Mouse (Mus musculus) hindbrain, embryonic 14.5 days (tissue): Measurements from ENCODE around the gene Galnt7. TPM values are rescaled to one million over a fixed set of nuclear protein-coding genes. Genes with fewer than 3 reads are reported as not detected.
A peak's percentile ranks its signal among the peaks of the same experiment; 100 is the strongest.
"Not testable (repeated sequence)": the region's sequence is repeated elsewhere in the genome, so short reads cannot be mapped to it uniquely, and the experiment has no call there.

Source experiments
- ATAC-seq: fragments of 200-750 bp; cut with Nextera tagmentation; 2 replicates; pipeline ENCODE4 v1.8.0; 2017; ENCODE audit warnings: moderate number of reproducible peaks, mild to moderate bottlenecking, moderate TSS enrichment, moderate library complexity; ENCODE audit not compliant: low FRiP score
- DNase-seq: peaks from one replicate; pipeline ENCODE4 v3.0.0-alpha.2; 2015; ENCODE audit warnings: low spot score
- H3K27ac ChIP-seq: fragments of 300-500 bp; sonication (generic); 2 replicates; pipeline ENCODE4 v1.5.1; 2014; ENCODE audit warnings: mild to moderate bottlenecking, moderate library complexity
- H3K27me3 ChIP-seq: fragments of 300-500 bp; sonication (generic); 2 replicates; pipeline ENCODE4 v1.6.1; 2014; ENCODE audit warnings: mild to moderate bottlenecking, low read length, mixed read lengths; ENCODE audit not compliant: control insufficient read depth, insufficient read depth
- H3K36me3 ChIP-seq: fragments of 300-500 bp; sonication (generic); replicated peaks from 2 replicates; pipeline ENCODE4 v1.6.1; 2014; ENCODE audit not compliant: control insufficient read depth, insufficient read depth
- H3K4me1 ChIP-seq: fragments of 300-500 bp; sonication (generic); replicated peaks from 2 replicates; pipeline ENCODE4 v1.6.1; 2014; ENCODE audit warnings: antibody characterized with exemption, low read length, mixed read lengths; ENCODE audit not compliant: control insufficient read depth, insufficient read depth
- H3K4me2 ChIP-seq: fragments of 300-500 bp; sonication (generic); replicated peaks from 2 replicates; pipeline ENCODE4 v1.6.1; 2014; ENCODE audit warnings: mild to moderate bottlenecking, moderate library complexity
- H3K4me3 ChIP-seq: fragments of 300-500 bp; sonication (generic); replicated peaks from 2 replicates; pipeline ENCODE4 v1.5.1; 2014; ENCODE audit warnings: mild to moderate bottlenecking, low read length
- H3K9ac ChIP-seq: fragments of 300-500 bp; sonication (generic); 2 replicates; pipeline ENCODE4 v1.6.1; 2014
- H3K9me3 ChIP-seq: fragments of 300-500 bp; sonication (generic); 2 replicates; pipeline ENCODE4 v1.6.1; 2016; ENCODE audit warnings: low read length; ENCODE audit not compliant: control insufficient read depth
- WGBS: fragments of 180-500 bp; shearing (Covaris S2); extraction: QIAGEN DNeasy Blood & Tissue Kit; methylation state at CpG from one replicate; pipeline ENCODE4 v1.1.7; 2014; 5-methylcytosine and 5-hydroxymethylcytosine counted together
- polyA plus RNA-seq: library from polyadenylated mRNA; unstranded; fragments of >200 nt; fragmentation: Nextera tagmentation; extraction: Ambion mirVana; gene quantifications from 2 replicates; pipeline ENCODE4 v1.2.1, GENCODE M21; 2014

The Galnt7 gene
- polyA plus RNA-seq, 1 experiment from 2014 or later = 14.6 TPM

GRCm38 (mm10) chr8:57508657-57509056, 144.2 kb downstream of the Galnt7 start:
- ATAC-seq = no peak

GRCm38 (mm10) chr8:57507556-57508063, 145.2 kb downstream of the Galnt7 start:
- no peak overlapping the region for H3K4me2 ChIP-seq
- no peak overlapping the region for H3K9ac ChIP-seq
- DNase-seq = no peak
- no peaks in the 10 kb centered on the region for H3K27me3 ChIP-seq
- no peaks in the 10 kb centered on the region for H3K9me3 ChIP-seq
- H3K36me3 ChIP-seq = no peaks in the 10 kb centered on the region
- ATAC-seq = no peak
- 91% methylated on average over 4 of the region's 4 CpGs for WGBS
- 0 out of 2 replicates have a peak, but pooled peaks cover 5% of the 10 kb centered on the region for H3K4me1 ChIP-seq
- no peak overlapping the region for H3K27ac ChIP-seq
- no peak overlapping the region for H3K4me3 ChIP-seq

More at GRCm38 (mm10) chr8:57508657-57509056, 144.2 kb downstream of the Galnt7 start:
- no peak overlapping the region for H3K4me3 ChIP-seq
- no peak overlapping the region for H3K27ac ChIP-seq
- H3K4me2 ChIP-seq = no peak overlapping the region
- 0 out of 2 replicates have a peak, but pooled peaks cover 5% of the 10 kb centered on the region for H3K4me1 ChIP-seq
- no peaks in the 10 kb centered on the region for H3K27me3 ChIP-seq
- no peaks in the 10 kb centered on the region for H3K9me3 ChIP-seq
- no peaks in the 10 kb centered on the region for H3K36me3 ChIP-seq
- no peak overlapping the region for H3K9ac ChIP-seq
- 92% methylated on average over 4 of the region's 4 CpGs for WGBS
- no peak for DNase-seq

- not testable (repeated sequence) for H3K4me2 ChIP-seq, H3K27ac ChIP-seq, ATAC-seq, H3K36me3 ChIP-seq, H3K4me1 ChIP-seq, H3K27me3 ChIP-seq, H3K9ac ChIP-seq, H3K4me3 ChIP-seq, H3K9me3 ChIP-seq, DNase-seq
- 87% methylated on average over 1 of the region's 1 CpGs for WGBS
These were observed 147.3 kb downstream of the Galnt7 start for GRCm38 (mm10) chr8:57505500-57505899.

GRCm38 (mm10) chr8:57503641-57504040, 149.2 kb downstream of the Galnt7 start:
- no peak overlapping the region for H3K4me2 ChIP-seq
- peak; percentile 64 for DNase-seq
- H3K4me3 ChIP-seq = no peak overlapping the region
- no peak overlapping the region for H3K27ac ChIP-seq
- 55% methylated on average over 5 of the region's 5 CpGs for WGBS
- H3K27me3 ChIP-seq = no peaks in the 10 kb centered on the region
- H3K4me1 ChIP-seq = no peaks in the 10 kb centered on the region
- no peaks in the 10 kb centered on the region for H3K36me3 ChIP-seq
- 0 out of 2 replicates have a peak, but pooled peaks have one; percentile 13 for ATAC-seq
- H3K9me3 ChIP-seq = no peaks in the 10 kb centered on the region
- no peak overlapping the region for H3K9ac ChIP-seq

GRCm38 (mm10) chr8:57498847-57499511, 153.9 kb downstream of the Galnt7 start:
- Histone ChIP-seq H3K36me3 (no peaks in the 10 kb centered on the region), H3K9ac (no peak overlapping the region), H3K4me1 (no peaks in the 10 kb centered on the region), H3K27ac (no peak overlapping the region), H3K27me3 (no peaks in the 10 kb centered on the region), H3K9me3 (no peaks in the 10 kb centered on the region), H3K4me3 (no peak overlapping the region), H3K4me2 (peak overlapping the region; percentile 35)
- 34% methylated on average over 17 of the region's 17 CpGs for WGBS
- ATAC-seq (peak; percentile 67), DNase-seq (peak; percentile 70)

- Histone ChIP-seq H3K9ac (no peak overlapping the region), H3K4me1 (no peaks in the 10 kb centered on the region), H3K4me2 (peak overlapping the region; percentile 35), H3K27ac (no peak overlapping the region), H3K36me3 (no peaks in the 10 kb centered on the region), H3K9me3 (no peaks in the 10 kb centered on the region), H3K27me3 (no peaks in the 10 kb centered on the region), H3K4me3 (no peak overlapping the region)
- 36% methylated on average over 8 of the region's 8 CpGs for WGBS
- DNase-seq = no peak
- ATAC-seq = no peak
These were observed 154.4 kb downstream of the Galnt7 start for GRCm38 (mm10) chr8:57498494-57498846.

- Histone ChIP-seq H3K36me3 (no peaks in the 10 kb centered on the region), H3K4me2 (no peak overlapping the region), H3K9ac (no peak overlapping the region), H3K9me3 (no peaks in the 10 kb centered on the region), H3K4me3 (no peak overlapping the region), H3K27ac (no peak overlapping the region), H3K27me3 (no peaks in the 10 kb centered on the region), H3K4me1 (no peaks in the 10 kb centered on the region)
- ATAC-seq (no peak), DNase-seq (no peak)
- WGBS = 96% methylated on average over 4 of the region's 4 CpGs
These were observed 161.0 kb downstream of the Galnt7 start for GRCm38 (mm10) chr8:57491873-57492272.

GRCm38 (mm10) chr8:57489896-57490295, 162.9 kb downstream of the Galnt7 start:
- no peaks in the 10 kb centered on the region for H3K36me3 ChIP-seq
- DNase-seq (no peak), ATAC-seq (no peak)
- H3K27ac ChIP-seq = no peak overlapping the region
- no peaks in the 10 kb centered on the region for H3K9me3 ChIP-seq
- no peak overlapping the region for H3K4me2 ChIP-seq
- H3K27me3 ChIP-seq = no peaks in the 10 kb centered on the region
- no peak overlapping the region for H3K4me3 ChIP-seq
- H3K9ac ChIP-seq = no peak overlapping the region
- H3K4me1 ChIP-seq = peaks cover 10% of the 10 kb centered on the region

GRCm38 (mm10) chr8:57489366-57489765, 163.5 kb downstream of the Galnt7 start:
- 97% methylated on average over 1 of the region's 1 CpGs for WGBS
- H3K27me3 ChIP-seq = no peaks in the 10 kb centered on the region
- ATAC-seq (no peak), DNase-seq (no peak)
- H3K27ac ChIP-seq = no peak overlapping the region
- H3K36me3 ChIP-seq = no peaks in the 10 kb centered on the region
- no peak overlapping the region for H3K4me3 ChIP-seq
- H3K4me2 ChIP-seq = no peak overlapping the region
- peaks cover 10% of the 10 kb centered on the region for H3K4me1 ChIP-seq
- H3K9ac ChIP-seq = no peak overlapping the region
- H3K9me3 ChIP-seq = no peaks in the 10 kb centered on the region
